Mouse (Mus musculus) erythroblast, embryonic 14.5 days (primary cell): ENCODE data around the gene Ifnar2.

Source experiments
- GATA1 ChIP-seq: IDR thresholded peaks from 2 replicates; pipeline ENCODE4 v1.6.1; 2012; ENCODE audit warnings: low read length, inconsistent platforms, mixed read lengths
- TAL1 ChIP-seq: IDR thresholded peaks from 3 replicates; pipeline ENCODE4 v1.6.1; 2012; ENCODE audit warnings: low read length, inconsistent platforms, mixed read lengths

DNA sequence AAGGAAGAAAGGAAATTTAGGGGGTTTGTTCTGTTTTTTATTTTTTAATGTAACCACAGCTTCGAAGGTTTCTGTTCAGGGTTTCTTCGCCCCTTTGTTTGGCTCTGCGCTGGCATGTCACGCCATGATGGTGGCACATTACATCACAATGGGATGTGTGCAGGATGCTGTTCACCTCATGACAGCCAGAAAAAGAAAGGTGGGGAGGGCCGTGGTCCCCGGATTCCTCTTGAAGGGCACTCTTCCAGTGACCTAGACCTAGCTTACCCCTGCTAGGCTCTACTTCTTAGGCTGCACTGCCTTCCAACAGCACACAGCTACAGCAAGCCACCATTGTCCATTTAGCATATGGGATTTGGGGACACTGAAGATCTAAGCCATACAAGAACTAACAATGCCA is 53.2 kb downstream of the Ifnar2 start:
- TF ChIP-seq GATA1 (no peak), TAL1 (no peak)
